Mouse (Mus musculus): ENCODE data around the gene Clec2g.

Gene Clec2g

GRCm38 (mm10) chr6:129027451-129028248, 93.5 kb downstream of the Clec2g start:
- no peak for DNase-seq

GRCm38 (mm10) chr6:129030175-129030824, 96.1 kb downstream of the Clec2g start:
- no peak for DNase-seq

- DNase-seq: no peak
Observed at GRCm38 (mm10) chr6:129030964-129031363, 96.8 kb downstream of the Clec2g start.

- no peak for DNase-seq
Observed at GRCm38 (mm10) chr6:129033397-129033796, 99.2 kb downstream of the Clec2g start.

Measured in cerebellum, adult 18-20 months (tissue).